Mouse (Mus musculus) midbrain, embryonic 15.5 days (tissue): ENCODE results near the gene Tnks2. TPM values are rescaled to one million over a fixed set of nuclear protein-coding genes. Genes with fewer than 3 reads are reported as not detected.

ENCODE experiments used
- ATAC-seq: fragments of 200-750 bp; cut with Nextera tagmentation; replicated peaks from 2 replicates; pipeline ENCODE4 v1.8.0; 2017; ENCODE audit warnings: moderate TSS enrichment
- H3K27ac ChIP-seq: fragments of 300-500 bp; sonication (generic); 2 replicates; pipeline ENCODE4 v1.5.1; 2015; ENCODE audit warnings: mild to moderate bottlenecking, inconsistent platforms
- H3K27me3 ChIP-seq: fragments of 300-500 bp; sonication (generic); replicated peaks from 2 replicates; pipeline ENCODE4 v1.6.1; 2015; ENCODE audit warnings: inconsistent platforms
- H3K36me3 ChIP-seq: fragments of 300-500 bp; sonication (generic); replicated peaks from 2 replicates; pipeline ENCODE4 v1.6.1; 2015; ENCODE audit warnings: inconsistent platforms
- H3K4me1 ChIP-seq: fragments of 300-500 bp; sonication (generic); 2 replicates; pipeline ENCODE4 v1.6.1; 2015; ENCODE audit warnings: inconsistent platforms
- H3K4me2 ChIP-seq: fragments of 300-500 bp; sonication (generic); 2 replicates; pipeline ENCODE4 v1.6.1; 2015; ENCODE audit warnings: inconsistent platforms, mild to moderate bottlenecking, moderate library complexity
- H3K4me3 ChIP-seq: fragments of 300-500 bp; sonication (generic); 2 replicates; pipeline ENCODE4 v1.5.1; 2015; ENCODE audit warnings: mild to moderate bottlenecking, inconsistent platforms
- H3K9ac ChIP-seq: fragments of 300-500 bp; sonication (generic); 2 replicates; pipeline ENCODE4 v1.6.1; 2015; ENCODE audit warnings: mild to moderate bottlenecking, inconsistent platforms
- H3K9me3 ChIP-seq: fragments of 300-500 bp; sonication (generic); 2 replicates; pipeline ENCODE4 v1.6.1; 2016; ENCODE audit warnings: inconsistent platforms
- WGBS: fragments of 180-500 bp; shearing (Covaris S2); methylation state at CpG from one replicate; pipeline ENCODE4 v1.1.7; 2015; ENCODE audit warnings: mixed read lengths; 5-methylcytosine and 5-hydroxymethylcytosine counted together
- polyA plus RNA-seq: library from polyadenylated mRNA; unstranded; fragments of >200 nt; fragmentation: Nextera tagmentation; extraction: Ambion mirVana; gene quantifications from 2 replicates; pipeline ENCODE4 v1.2.1, GENCODE M21; 2015

The Tnks2 gene
- polyA plus RNA-seq, 1 experiment from 2014 or later = 51.2 TPM

DNA sequence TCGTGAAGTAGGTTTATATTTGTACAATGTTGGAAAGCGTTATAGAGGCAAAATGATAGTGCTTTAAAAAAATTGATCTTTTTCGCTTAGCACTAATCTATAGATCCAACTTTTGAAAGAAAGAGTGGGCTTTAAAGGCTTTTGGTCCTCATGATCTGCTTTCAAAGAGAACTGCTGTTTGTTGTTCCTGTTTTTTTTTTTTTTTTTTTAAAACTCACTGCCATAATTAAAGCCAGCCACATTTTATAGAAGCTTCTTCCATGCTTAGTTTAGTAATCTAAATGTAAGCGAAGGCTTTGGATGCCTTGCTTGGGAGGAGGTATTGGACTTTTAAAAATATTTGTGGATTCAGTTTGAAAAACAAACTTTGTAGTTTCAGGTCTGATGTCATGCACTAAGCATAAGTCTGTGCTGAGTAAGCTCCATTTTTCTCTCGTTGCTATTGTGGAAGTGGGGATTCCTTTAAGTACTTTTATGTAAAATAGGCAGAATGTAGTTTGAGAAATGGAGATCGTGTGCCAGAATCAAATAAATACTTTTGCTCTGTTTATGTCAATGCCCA lies 93.8 kb downstream of the Tnks2 start:
- WGBS = 84% methylated on average over 6 of the region's 6 CpGs
- no peak for ATAC-seq

GRCm38 (mm10) chr19:36929816-36930215 lies 95.8 kb downstream of the Tnks2 start:
- Histone ChIP-seq H3K4me3 (no peak overlapping the region), H3K36me3 (no peaks in the 10 kb centered on the region), H3K4me1 (peaks cover 24% of the 10 kb centered on the region), H3K27me3 (no peaks in the 10 kb centered on the region), H3K27ac (no peak overlapping the region), H3K4me2 (no peak overlapping the region), H3K9me3 (no peaks in the 10 kb centered on the region), H3K9ac (no peak overlapping the region)
- no peak for ATAC-seq

More for the DNA sequence above, 93.8 kb downstream of the Tnks2 start:
- Histone ChIP-seq H3K4me1 (peaks cover 26% of the 10 kb centered on the region), H3K36me3 (no peaks in the 10 kb centered on the region), H3K9me3 (no peaks in the 10 kb centered on the region), H3K9ac (no peak overlapping the region), H3K4me3 (no peak overlapping the region), H3K27me3 (no peaks in the 10 kb centered on the region), H3K27ac (no peak overlapping the region), H3K4me2 (peak overlapping the region; percentile 74; the same call in 1 of the 2 replicates)

DNA sequence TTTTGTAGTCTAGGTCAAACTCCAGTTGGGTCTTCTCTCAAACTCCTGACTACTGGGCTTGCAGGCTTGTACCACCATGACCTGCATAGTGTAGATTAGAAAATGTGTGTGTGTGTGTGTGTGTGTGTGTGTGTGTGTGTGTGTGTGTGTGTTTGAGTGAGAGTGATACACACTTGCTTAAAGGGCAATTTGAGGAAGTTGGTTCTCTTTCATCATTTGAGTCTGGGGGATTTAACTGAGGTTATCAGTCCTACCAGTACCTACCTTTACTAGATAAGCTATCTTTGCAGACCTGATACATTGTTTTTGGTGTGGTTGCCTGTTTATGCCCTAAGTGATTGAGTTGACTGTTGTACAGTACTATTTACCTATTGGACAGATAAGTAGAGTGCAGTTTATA lies 98.1 kb downstream of the Tnks2 start:
- H3K4me2 ChIP-seq = no peak overlapping the region
- H3K4me1 ChIP-seq = peaks cover 13% of the 10 kb centered on the region
- no peak overlapping the region for H3K4me3 ChIP-seq
- no peak overlapping the region for H3K27ac ChIP-seq
- no peaks in the 10 kb centered on the region for H3K9me3 ChIP-seq
- no peak for ATAC-seq
- no peaks in the 10 kb centered on the region for H3K36me3 ChIP-seq
- H3K27me3 ChIP-seq = no peaks in the 10 kb centered on the region
- no peak overlapping the region for H3K9ac ChIP-seq

DNA sequence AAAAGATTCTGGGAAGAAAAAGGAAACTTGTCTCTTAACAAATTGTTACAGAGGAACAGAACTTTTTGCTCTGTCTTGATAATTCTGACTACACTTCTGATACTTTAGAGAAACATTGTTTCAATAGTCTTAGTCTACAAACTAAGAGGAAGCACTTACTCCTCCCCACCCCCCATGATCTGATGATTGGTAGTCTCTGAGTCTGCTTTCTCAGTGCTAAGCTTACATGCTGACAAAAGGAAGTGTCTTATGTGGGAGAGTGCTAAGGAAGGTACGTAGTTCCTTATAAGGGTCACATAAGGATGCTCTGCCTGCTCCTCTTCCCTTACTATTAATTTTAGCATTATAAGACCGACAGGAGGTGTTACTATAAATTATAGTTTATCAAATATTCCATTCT lies 98.6 kb downstream of the Tnks2 start:
- Histone ChIP-seq H3K4me3 (no peak overlapping the region), H3K9me3 (no peaks in the 10 kb centered on the region), H3K4me1 (peaks cover 8% of the 10 kb centered on the region), H3K9ac (no peak overlapping the region), H3K4me2 (no peak overlapping the region), H3K27me3 (no peaks in the 10 kb centered on the region), H3K27ac (no peak overlapping the region), H3K36me3 (no peaks in the 10 kb centered on the region)
- WGBS = 94% methylated on average over 2 of the region's 2 CpGs
- ATAC-seq = no peak

- WGBS = 89% methylated on average over 4 of the region's 4 CpGs
- Histone ChIP-seq H3K9me3 (no peaks in the 10 kb centered on the region), H3K27ac (no peak overlapping the region)
These were observed 102.3 kb downstream of the Tnks2 start for GRCm38 (mm10) chr19:36936285-36936684.

GRCm38 (mm10) chr19:36938008-36938407 lies 104.0 kb downstream of the Tnks2 start:
- ATAC-seq = no peak
- no peaks in the 10 kb centered on the region for H3K4me1 ChIP-seq
- H3K27me3 ChIP-seq = no peaks in the 10 kb centered on the region
- no peak overlapping the region for H3K4me2 ChIP-seq
- H3K36me3 ChIP-seq = no peaks in the 10 kb centered on the region
- H3K27ac ChIP-seq = no peak overlapping the region
- no peak overlapping the region for H3K4me3 ChIP-seq
- no peaks in the 10 kb centered on the region for H3K9me3 ChIP-seq
- H3K9ac ChIP-seq = no peak overlapping the region

More at GRCm38 (mm10) chr19:36936285-36936684, 102.3 kb downstream of the Tnks2 start:
- no peaks in the 10 kb centered on the region for H3K4me1 ChIP-seq
- no peak overlapping the region for H3K9ac ChIP-seq
- ATAC-seq = no peak
- no peak overlapping the region for H3K4me3 ChIP-seq
- H3K36me3 ChIP-seq = no peaks in the 10 kb centered on the region
- H3K27me3 ChIP-seq = no peaks in the 10 kb centered on the region
- no peak overlapping the region for H3K4me2 ChIP-seq

GRCm38 (mm10) chr19:36940064-36940463 lies 106.0 kb downstream of the Tnks2 start:
- Histone ChIP-seq H3K4me3 (no peak overlapping the region), H3K36me3 (no peaks in the 10 kb centered on the region), H3K27ac (no peak overlapping the region), H3K9ac (no peak overlapping the region), H3K9me3 (no peaks in the 10 kb centered on the region), H3K4me2 (no peak overlapping the region), H3K4me1 (no peaks in the 10 kb centered on the region), H3K27me3 (no peaks in the 10 kb centered on the region)
- no peak for ATAC-seq
- WGBS = 100% methylated on average over 1 of the region's 1 CpGs

Other genes with a start within 250 kb of the Tnks2 start
- gene Ppp1r3c, start 97.6 kb upstream of the Tnks2 start, polyA plus RNA-seq = 15.6 and 17.3 TPM in 2 replicates
- gene Fgfbp3, start 85.4 kb downstream of the Tnks2 start, polyA plus RNA-seq = 55.3 and 58.4 TPM in 2 replicates
- 9.3 and 10.2 TPM in 2 replicates for gene Btaf1, start 91.8 kb downstream of the Tnks2 start, polyA plus RNA-seq